ENCODE assay signal across 15 mouse cellular contexts in genomic region chr9:80299031-80299430, GRCm38 (mm10).
"Had no signal": no experiment of that assay in that cellular context is flagged by ENCODE, and none has a peak within 500 bp of the region (broad histone marks: within the 10 kb centered on the region; RNA-seq: fewer than 3 reads in every experiment).

No protein-coding gene starts in this region.

- H3K9ac ChIP-seq: lung, embryonic 14.5 days; midbrain, embryonic 12.5 days; neural tube, embryonic 12.5 days; stomach, embryonic 15.5 days had no signal

- H3K9me3 ChIP-seq: midbrain, embryonic 10.5 days; midbrain, embryonic 12.5 days; neural tube, embryonic 12.5 days; stomach, embryonic 15.5 days had no signal

- DNase-seq: lung, adult 18-20 months; lung, embryonic 14.5 days; lung, postnatal 10 days; lung, postnatal 4 days; midbrain, embryonic 14.5 days; right cerebral cortex, postnatal 14 days; thymus, adult 2 months; thymus, postnatal 36 days had no signal

- H3K36me3 ChIP-seq: midbrain, embryonic 10.5 days; midbrain, embryonic 12.5 days; neural tube, embryonic 12.5 days; stomach, embryonic 15.5 days had no signal

- H3K27me3 ChIP-seq: midbrain, embryonic 12.5 days; neural tube, embryonic 12.5 days; stomach, embryonic 15.5 days had no signal

- H3K27ac ChIP-seq: midbrain, embryonic 10.5 days; midbrain, embryonic 12.5 days; neural tube, embryonic 12.5 days; stomach, embryonic 15.5 days; stomach, postnatal 0 days had no signal

- H3K4me1 ChIP-seq: midbrain, embryonic 10.5 days; midbrain, embryonic 12.5 days; neural tube, embryonic 12.5 days; stomach, embryonic 15.5 days had no signal

- H3K4me3 ChIP-seq: midbrain, embryonic 10.5 days; midbrain, embryonic 12.5 days; myocyte; neural tube, embryonic 12.5 days; stomach, embryonic 15.5 days had no signal

- H3K4me2 ChIP-seq: lung, embryonic 14.5 days; midbrain, embryonic 12.5 days; neural tube, embryonic 12.5 days; stomach, embryonic 15.5 days had no signal

- ATAC-seq: midbrain, embryonic 16.5 days had no signal
